Mouse (Mus musculus): ENCODE results near the gene Ate1.
"Not testable (repeated sequence)": the region's sequence is repeated elsewhere in the genome, so short reads cannot be mapped to it uniquely, and the experiment has no call there.

The Ate1 gene

GRCm38 (mm10) chr7:130390060-130390459, 130.1 kb downstream of the Ate1 start:
- DNase-seq: not testable (repeated sequence)

GRCm38 (mm10) chr7:130386308-130386707, 133.9 kb downstream of the Ate1 start:
- no peak for DNase-seq

- no peak for DNase-seq
Observed at GRCm38 (mm10) chr7:130385732-130386294, 134.4 kb downstream of the Ate1 start.

GRCm38 (mm10) chr7:130382126-130382525, 138.0 kb downstream of the Ate1 start:
- DNase-seq: no peak

- DNase-seq: no peak
Observed at GRCm38 (mm10) chr7:130381387-130381951, 138.7 kb downstream of the Ate1 start.

- DNase-seq: no peak
Observed at GRCm38 (mm10) chr7:130380769-130381355, 139.3 kb downstream of the Ate1 start.

GRCm38 (mm10) chr7:130380367-130380766, 139.8 kb downstream of the Ate1 start:
- DNase-seq: no peak

GRCm38 (mm10) chr7:130379886-130380285, 140.3 kb downstream of the Ate1 start:
- no peak for DNase-seq

GRCm38 (mm10) chr7:130378308-130378707, 141.9 kb downstream of the Ate1 start:
- no peak for DNase-seq

- no peak for DNase-seq
Observed at GRCm38 (mm10) chr7:130374311-130374710, 145.9 kb downstream of the Ate1 start.

GRCm38 (mm10) chr7:130368827-130369641, 151.1 kb downstream of the Ate1 start:
- DNase-seq: no peak

GRCm38 (mm10) chr7:130368036-130368826, 151.9 kb downstream of the Ate1 start:
- no peak for DNase-seq

- no peak for DNase-seq
Observed at GRCm38 (mm10) chr7:130367222-130368035, 152.7 kb downstream of the Ate1 start.

- DNase-seq: no peak
Observed at GRCm38 (mm10) chr7:130365711-130366110, 154.5 kb downstream of the Ate1 start.
